Mouse (Mus musculus) kidney, postnatal 10 days (tissue): ENCODE data around the gene Tmem176a.

Source experiments
- DNase-seq: peaks from one replicate; pipeline ENCODE4 v3.0.0; 2021; ENCODE audit warnings: mixed read lengths

Tmem176a gene

GRCm38 (mm10) chr6:48894938-48895818, 54.5 kb downstream of the Tmem176a start:
- DNase-seq: no peak

DNA sequence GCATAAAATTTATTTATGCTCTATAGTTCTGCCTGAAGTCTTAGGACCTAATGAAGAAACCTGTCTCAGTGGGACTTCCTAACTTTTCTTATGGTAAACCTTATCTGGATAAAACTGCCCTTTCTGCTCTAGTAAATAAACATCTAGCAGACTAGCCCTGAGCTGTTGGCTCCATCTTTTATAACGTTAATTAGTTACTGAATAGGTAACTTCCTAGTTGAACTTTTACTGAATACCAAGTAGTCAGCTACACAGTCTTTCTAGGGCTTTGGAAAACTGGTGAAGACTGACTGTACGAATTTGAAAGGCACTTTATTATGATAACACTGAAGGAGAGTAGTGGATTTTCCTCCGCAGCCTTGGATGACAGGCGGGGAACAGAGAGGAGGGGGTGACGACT, 55.2 kb downstream of the Tmem176a start:
- DNase-seq: no peak
